Mouse (Mus musculus) intestine, embryonic 15.5 days (tissue): ENCODE results near the gene Rabgap1l. TPM values are rescaled to one million over a fixed set of nuclear protein-coding genes. Genes with fewer than 3 reads are reported as not detected.

Experiments
- ATAC-seq: fragments of 200-750 bp; cut with Nextera tagmentation; 2 replicates; pipeline ENCODE4 v1.8.0; 2017; ENCODE audit warnings: moderate TSS enrichment, moderate library complexity
- H3K27ac ChIP-seq: fragments of 300-500 bp; sonication (generic); 2 replicates; pipeline ENCODE4 v1.5.1; 2015; ENCODE audit warnings: mild to moderate bottlenecking, inconsistent platforms
- H3K27me3 ChIP-seq: fragments of 300-500 bp; sonication (generic); replicated peaks from 2 replicates; pipeline ENCODE4 v1.6.1; 2015; ENCODE audit warnings: inconsistent platforms
- H3K36me3 ChIP-seq: fragments of 300-500 bp; sonication (generic); 2 replicates; pipeline ENCODE4 v1.6.1; 2015; ENCODE audit warnings: inconsistent platforms
- H3K4me1 ChIP-seq: fragments of 300-500 bp; sonication (generic); replicated peaks from 2 replicates; pipeline ENCODE4 v1.6.1; 2015; ENCODE audit warnings: inconsistent platforms
- H3K4me2 ChIP-seq: fragments of 300-500 bp; sonication (generic); replicated peaks from 2 replicates; pipeline ENCODE4 v1.6.1; 2015; ENCODE audit warnings: mild to moderate bottlenecking, inconsistent platforms
- H3K4me3 ChIP-seq: fragments of 300-500 bp; sonication (generic); replicated peaks from 2 replicates; pipeline ENCODE4 v1.5.1; 2015; ENCODE audit warnings: inconsistent platforms
- H3K9ac ChIP-seq: fragments of 300-500 bp; sonication (generic); 2 replicates; pipeline ENCODE4 v1.6.1; 2015; ENCODE audit warnings: inconsistent platforms
- H3K9me3 ChIP-seq: fragments of 300-500 bp; sonication (generic); 2 replicates; pipeline ENCODE4 v1.6.1; 2016; ENCODE audit warnings: inconsistent platforms
- WGBS: fragments of 180-500 bp; shearing (Covaris S2); methylation state at CpG from one replicate; pipeline ENCODE4 v1.1.7; 2015; 5-methylcytosine and 5-hydroxymethylcytosine counted together
- polyA plus RNA-seq: library from polyadenylated mRNA; unstranded; fragments of >200 nt; fragmentation: Nextera tagmentation; extraction: Ambion mirVana; gene quantifications from 2 replicates; pipeline ENCODE4 v1.2.1, GENCODE M21; 2015

Rabgap1l gene
- polyA plus RNA-seq, 1 experiment from 2014 or later, result 17.3 TPM

GRCm38 (mm10) chr1:160262415-160262814, 530.6 kb downstream of the Rabgap1l start:
- no peaks in the 10 kb centered on the region for H3K9me3 ChIP-seq
- no peaks in the 10 kb centered on the region for H3K27me3 ChIP-seq
- H3K27ac ChIP-seq, result no peak overlapping the region
- no peak overlapping the region for H3K4me2 ChIP-seq
- no peak overlapping the region for H3K4me3 ChIP-seq
- H3K36me3 ChIP-seq, result no peaks in the 10 kb centered on the region
- WGBS, result 57% methylated on average over 4 of the region's 4 CpGs
- no peak for ATAC-seq
- no peak overlapping the region for H3K9ac ChIP-seq
- no peaks in the 10 kb centered on the region for H3K4me1 ChIP-seq

- no peaks in the 10 kb centered on the region for H3K27me3 ChIP-seq
- H3K9ac ChIP-seq, result no peak overlapping the region
- no peaks in the 10 kb centered on the region for H3K4me1 ChIP-seq
- no peak overlapping the region for H3K4me2 ChIP-seq
- no peaks in the 10 kb centered on the region for H3K36me3 ChIP-seq
- no peak overlapping the region for H3K4me3 ChIP-seq
- WGBS, result 71% methylated on average over 2 of the region's 2 CpGs
- ATAC-seq, result no peak
- no peak overlapping the region for H3K27ac ChIP-seq
- H3K9me3 ChIP-seq, result no peaks in the 10 kb centered on the region
Measured at GRCm38 (mm10) chr1:160261849-160262248, 531.2 kb downstream of the Rabgap1l start.

GRCm38 (mm10) chr1:160260605-160261004, 532.4 kb downstream of the Rabgap1l start:
- H3K27me3 ChIP-seq, result no peaks in the 10 kb centered on the region
- no peak overlapping the region for H3K9ac ChIP-seq
- WGBS, result 82% methylated on average over 4 of the region's 4 CpGs
- H3K4me2 ChIP-seq, result no peak overlapping the region
- H3K4me1 ChIP-seq, result no peaks in the 10 kb centered on the region
- H3K9me3 ChIP-seq, result no peaks in the 10 kb centered on the region
- H3K27ac ChIP-seq, result no peak overlapping the region
- no peak overlapping the region for H3K4me3 ChIP-seq
- ATAC-seq, result no peak
- H3K36me3 ChIP-seq, result no peaks in the 10 kb centered on the region

GRCm38 (mm10) chr1:160259884-160260283, 533.1 kb downstream of the Rabgap1l start:
- H3K9me3 ChIP-seq, result no peaks in the 10 kb centered on the region
- no peak overlapping the region for H3K4me3 ChIP-seq
- H3K4me2 ChIP-seq, result no peak overlapping the region
- no peaks in the 10 kb centered on the region for H3K36me3 ChIP-seq
- no peak overlapping the region for H3K27ac ChIP-seq
- peak; percentile 76 for ATAC-seq
- WGBS, result 37% methylated on average over 7 of the region's 7 CpGs
- H3K9ac ChIP-seq, result no peak overlapping the region
- no peaks in the 10 kb centered on the region for H3K27me3 ChIP-seq
- H3K4me1 ChIP-seq, result no peaks in the 10 kb centered on the region

GRCm38 (mm10) chr1:160253108-160253507, 539.9 kb downstream of the Rabgap1l start:
- no peak overlapping the region for H3K27ac ChIP-seq
- 85% methylated on average over 2 of the region's 2 CpGs for WGBS
- H3K4me3 ChIP-seq, result no peak overlapping the region
- H3K4me2 ChIP-seq, result no peak overlapping the region
- no peaks in the 10 kb centered on the region for H3K9me3 ChIP-seq
- no peaks in the 10 kb centered on the region for H3K36me3 ChIP-seq
- ATAC-seq, result no peak
- H3K27me3 ChIP-seq, result no peaks in the 10 kb centered on the region
- H3K4me1 ChIP-seq, result no peaks in the 10 kb centered on the region
- no peak overlapping the region for H3K9ac ChIP-seq

GRCm38 (mm10) chr1:160251388-160252007, 541.5 kb downstream of the Rabgap1l start:
- Histone ChIP-seq H3K27ac (no peak overlapping the region), H3K4me1 (no peaks in the 10 kb centered on the region), H3K36me3 (no peaks in the 10 kb centered on the region), H3K9ac (no peak overlapping the region), H3K9me3 (no peaks in the 10 kb centered on the region), H3K27me3 (no peaks in the 10 kb centered on the region), H3K4me3 (no peak overlapping the region), H3K4me2 (no peak overlapping the region)
- no peak for ATAC-seq
- 68% methylated on average over 5 of the region's 5 CpGs for WGBS

- Histone ChIP-seq H3K27ac (no peak overlapping the region), H3K4me2 (no peak overlapping the region), H3K4me1 (no peaks in the 10 kb centered on the region), H3K27me3 (no peaks in the 10 kb centered on the region), H3K9me3 (no peaks in the 10 kb centered on the region), H3K36me3 (no peaks in the 10 kb centered on the region), H3K4me3 (no peak overlapping the region), H3K9ac (no peak overlapping the region)
- ATAC-seq, result no peak
- WGBS, result 59% methylated on average over 4 of the region's 4 CpGs
Measured at GRCm38 (mm10) chr1:160250782-160251181, 542.2 kb downstream of the Rabgap1l start.

DNA sequence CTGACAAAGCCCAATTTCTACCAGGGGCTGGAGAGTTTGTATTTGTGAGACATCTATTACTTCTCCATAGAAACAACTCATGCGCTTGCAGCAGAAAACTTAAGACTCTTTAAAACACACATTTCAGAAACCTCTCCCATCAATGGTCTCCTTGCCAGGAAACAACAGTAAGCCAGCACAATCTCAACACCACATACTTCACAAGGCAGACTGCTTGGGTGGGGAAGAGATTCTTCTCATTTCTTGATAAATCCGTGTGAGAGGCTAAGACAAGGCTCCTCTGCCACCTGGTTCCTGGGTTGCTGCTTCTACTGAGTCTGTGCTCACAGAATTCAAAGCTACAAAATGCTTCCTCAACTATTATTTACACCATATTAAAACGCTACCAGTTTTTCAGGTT, 543.2 kb downstream of the Rabgap1l start:
- no peak for ATAC-seq
- Histone ChIP-seq H3K9ac (no peak overlapping the region), H3K27me3 (no peaks in the 10 kb centered on the region), H3K9me3 (no peaks in the 10 kb centered on the region), H3K4me2 (no peak overlapping the region), H3K36me3 (no peaks in the 10 kb centered on the region), H3K4me3 (no peak overlapping the region), H3K4me1 (no peaks in the 10 kb centered on the region), H3K27ac (no peak overlapping the region)
- 70% methylated on average over 3 of the region's 3 CpGs for WGBS

DNA sequence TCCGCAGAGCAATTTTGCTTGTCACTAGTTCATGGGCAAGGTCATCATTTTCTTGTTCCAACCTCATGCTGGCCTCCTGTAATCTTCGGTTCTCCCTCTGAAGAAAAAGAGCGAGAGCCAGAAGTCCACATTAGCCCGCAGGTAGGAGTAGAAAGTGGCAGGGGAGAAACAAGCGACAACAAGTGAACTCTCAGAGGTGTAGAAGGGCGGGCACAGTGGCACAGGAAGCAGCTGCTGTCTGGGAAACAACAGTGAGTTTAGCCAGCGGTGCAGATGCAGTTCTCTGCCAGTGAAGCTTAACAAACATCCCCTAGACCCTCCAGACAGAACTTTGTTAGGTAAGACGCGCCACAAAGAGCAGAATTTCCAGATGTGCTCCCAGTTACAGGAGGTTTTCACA, 545.5 kb downstream of the Rabgap1l start:
- Histone ChIP-seq H3K4me1 (no peaks in the 10 kb centered on the region), H3K4me3 (no peak overlapping the region), H3K9ac (no peak overlapping the region), H3K4me2 (no peak overlapping the region), H3K9me3 (no peaks in the 10 kb centered on the region), H3K27me3 (no peaks in the 10 kb centered on the region), H3K36me3 (no peaks in the 10 kb centered on the region), H3K27ac (no peak overlapping the region)
- no peak for ATAC-seq
- 81% methylated on average over 9 of the region's 9 CpGs for WGBS

- H3K27me3 ChIP-seq, result no peaks in the 10 kb centered on the region
- no peaks in the 10 kb centered on the region for H3K36me3 ChIP-seq
- no peak for ATAC-seq
- 70% methylated on average over 4 of the region's 4 CpGs for WGBS
- no peaks in the 10 kb centered on the region for H3K4me1 ChIP-seq
- no peak overlapping the region for H3K4me3 ChIP-seq
- H3K4me2 ChIP-seq, result no peak overlapping the region
- no peak overlapping the region for H3K27ac ChIP-seq
- no peaks in the 10 kb centered on the region for H3K9me3 ChIP-seq
- no peak overlapping the region for H3K9ac ChIP-seq
Measured at GRCm38 (mm10) chr1:160246844-160247243, 546.2 kb downstream of the Rabgap1l start.

- no peaks in the 10 kb centered on the region for H3K27me3 ChIP-seq
- ATAC-seq, result no peak
- no peak overlapping the region for H3K9ac ChIP-seq
- H3K9me3 ChIP-seq, result no peaks in the 10 kb centered on the region
- no peaks in the 10 kb centered on the region for H3K4me1 ChIP-seq
- no peak overlapping the region for H3K4me2 ChIP-seq
- WGBS, result 81% methylated on average over 2 of the region's 2 CpGs
- H3K4me3 ChIP-seq, result no peak overlapping the region
- no peaks in the 10 kb centered on the region for H3K36me3 ChIP-seq
- H3K27ac ChIP-seq, result no peak overlapping the region
Measured at GRCm38 (mm10) chr1:160245954-160246353, 547.1 kb downstream of the Rabgap1l start.

GRCm38 (mm10) chr1:160244689-160245088, 548.3 kb downstream of the Rabgap1l start:
- Histone ChIP-seq H3K9ac (no peak overlapping the region), H3K4me1 (no peaks in the 10 kb centered on the region), H3K27me3 (no peaks in the 10 kb centered on the region), H3K4me2 (no peak overlapping the region), H3K4me3 (no peak overlapping the region), H3K36me3 (no peaks in the 10 kb centered on the region), H3K27ac (no peak overlapping the region), H3K9me3 (no peaks in the 10 kb centered on the region)
- ATAC-seq, result no peak
- WGBS, result 91% methylated on average over 5 of the region's 5 CpGs

DNA sequence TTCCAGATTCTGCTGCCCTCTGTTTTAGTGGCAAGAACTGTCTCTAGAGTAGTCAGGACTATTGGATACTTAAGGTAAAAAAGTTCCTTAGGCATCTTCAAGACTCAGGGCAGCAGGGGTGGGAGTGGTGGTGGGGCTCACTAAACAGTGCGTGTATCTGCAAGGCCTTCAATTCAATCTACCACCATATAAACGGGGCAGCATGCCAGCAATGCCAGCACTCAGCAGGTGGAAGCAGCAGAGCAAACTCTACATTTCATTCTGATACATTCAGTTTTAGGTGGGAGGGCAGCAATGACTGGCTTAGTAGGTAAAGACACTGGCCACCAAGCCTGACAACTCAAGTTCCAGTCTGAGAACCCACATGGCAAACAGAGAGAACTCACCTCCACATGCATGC, 552.9 kb downstream of the Rabgap1l start:
- Histone ChIP-seq H3K27ac (no peak overlapping the region), H3K4me1 (no peaks in the 10 kb centered on the region), H3K4me2 (no peak overlapping the region), H3K27me3 (no peaks in the 10 kb centered on the region), H3K9me3 (no peaks in the 10 kb centered on the region), H3K4me3 (no peak overlapping the region), H3K9ac (no peak overlapping the region), H3K36me3 (no peaks in the 10 kb centered on the region)
- ATAC-seq, result no peak
- 86% methylated on average over 2 of the region's 2 CpGs for WGBS
